Mouse (Mus musculus) skeletal muscle tissue, adult 2 months (tissue): ENCODE results near the gene Btbd19.
A peak's percentile ranks its signal among the peaks of the same experiment; 100 is the strongest.

ENCODE experiments used
- DNase-seq: peaks from one replicate; pipeline ENCODE4 v3.0.0-alpha.2; 2012; ENCODE audit warnings: low read depth, low spot score

Btbd19 gene

GRCm38 (mm10) chr4:117113237-117113636 lies 12.3 kb downstream of the Btbd19 start:
- no peak for DNase-seq

GRCm38 (mm10) chr4:117110985-117111384 lies 14.5 kb downstream of the Btbd19 start:
- no peak for DNase-seq

GRCm38 (mm10) chr4:117110249-117110648 lies 15.3 kb downstream of the Btbd19 start:
- no peak for DNase-seq

- no peak for DNase-seq
Observed at GRCm38 (mm10) chr4:117109330-117109729, 16.2 kb downstream of the Btbd19 start.

GRCm38 (mm10) chr4:117108524-117108849 lies 17.0 kb downstream of the Btbd19 start:
- no peak for DNase-seq

- no peak for DNase-seq
Observed at GRCm38 (mm10) chr4:117107813-117108523, 17.6 kb downstream of the Btbd19 start.

- no peak for DNase-seq
Observed at GRCm38 (mm10) chr4:117105127-117105526, 20.4 kb downstream of the Btbd19 start.

- DNase-seq = no peak
Observed at GRCm38 (mm10) chr4:117104672-117105071, 20.9 kb downstream of the Btbd19 start.

- no peak for DNase-seq
Observed at GRCm38 (mm10) chr4:117101218-117101617, 24.3 kb downstream of the Btbd19 start.

GRCm38 (mm10) chr4:117100036-117100435 lies 25.5 kb downstream of the Btbd19 start:
- DNase-seq = no peak

- no peak for DNase-seq
Observed at GRCm38 (mm10) chr4:117098764-117099036, 26.8 kb downstream of the Btbd19 start.

GRCm38 (mm10) chr4:117097969-117098763 lies 27.4 kb downstream of the Btbd19 start:
- peak; percentile 32 for DNase-seq

GRCm38 (mm10) chr4:117096666-117097065 lies 28.9 kb downstream of the Btbd19 start:
- DNase-seq = no peak

- DNase-seq = peak; percentile 42
Observed at GRCm38 (mm10) chr4:117095551-117096452, 29.7 kb downstream of the Btbd19 start, which contains the start of gene Ptch2. Gene Ptch2, plus strand, starts transcription at chr4:117096075.

GRCm38 (mm10) chr4:117094626-117095361 lies 30.7 kb downstream of the Btbd19 start:
- DNase-seq = peak; percentile 24

GRCm38 (mm10) chr4:117090586-117090985 lies 34.9 kb downstream of the Btbd19 start:
- no peak for DNase-seq

- no peak for DNase-seq
Observed at GRCm38 (mm10) chr4:117087948-117088640, 37.4 kb downstream of the Btbd19 start.

- no peak for DNase-seq
Observed at GRCm38 (mm10) chr4:117071183-117071582, 54.3 kb downstream of the Btbd19 start.

GRCm38 (mm10) chr4:117070624-117071023 lies 54.9 kb downstream of the Btbd19 start:
- DNase-seq = no peak

- no peak for DNase-seq
Observed at GRCm38 (mm10) chr4:117069647-117070046, 55.9 kb downstream of the Btbd19 start.
